Mouse (Mus musculus) adrenal gland, adult (tissue): Measurements from ENCODE around the gene Olfr559.

Experiments used
- DNase-seq, 2 experiments: peaks; one replicate each; pipeline ENCODE4 v3.0.0; 2022 to 2023; ENCODE audit warnings: low spot score in 1 of 2; ENCODE audit not compliant: inconsistent age in 2 of 2

Olfr559 gene

DNA sequence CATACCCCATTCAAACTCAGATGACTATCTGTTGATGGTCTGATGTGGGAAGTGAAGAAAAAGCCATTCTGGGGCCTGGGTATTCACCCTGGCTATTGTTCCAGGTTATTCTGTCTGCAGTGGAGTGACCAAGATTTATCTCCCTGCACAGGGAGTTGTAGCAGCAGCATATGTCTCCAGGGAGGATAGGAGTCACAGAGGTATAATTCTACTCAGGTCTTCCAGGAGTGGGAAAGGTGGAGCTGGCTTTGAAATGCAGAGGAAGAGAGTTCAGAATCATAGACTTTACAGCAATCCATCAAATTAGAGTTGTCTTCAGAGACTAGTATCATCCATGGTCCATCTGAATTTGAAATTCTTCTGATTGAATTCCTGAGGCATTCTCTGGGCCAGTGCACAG, at the start of gene Olfr559:
Gene Olfr559 (minus strand): TSS at position 101 of the 400 bp plus-strand sequence.
- no peak for DNase-seq

- no peak for DNase-seq
Measured at GRCm38 (mm10) chr7:102770921-102771320, 43.6 kb upstream of the Olfr559 start, which contains the start of gene Olfr561. Gene Olfr561 (plus strand): TSS chr7:102771221.

DNA sequence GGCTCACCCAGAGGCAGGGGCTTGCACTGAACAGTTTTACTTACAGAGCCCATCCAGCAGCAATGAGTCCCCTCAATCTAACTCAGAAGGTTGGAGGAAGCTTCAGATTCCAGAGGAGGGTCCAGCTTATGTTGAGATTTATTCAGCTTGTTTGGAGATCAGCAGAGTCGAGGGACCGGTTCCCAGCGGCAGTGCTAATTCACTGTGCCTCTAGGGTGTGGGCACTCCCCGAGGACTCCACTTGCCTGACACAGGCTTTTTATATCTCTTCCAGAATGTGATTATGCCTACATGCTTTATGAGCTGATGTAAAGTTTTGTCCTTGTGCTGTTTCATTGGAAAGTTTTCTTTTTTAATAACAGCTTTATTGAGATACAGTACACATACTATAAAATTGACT, 32.0 kb upstream of the Olfr559 start, which contains the start of the genes Olfr560 and Olfr78:
Gene Olfr560 (minus strand): TSS at position 101 of the 400 bp plus-strand sequence.
Gene Olfr78 (minus strand): TSS at position 206 of the 400 bp plus-strand sequence.
- no peak for DNase-seq

- DNase-seq, result peak in 1 of 2 experiments; percentile 47
Measured at GRCm38 (mm10) chr7:102752086-102752485, 24.8 kb upstream of the Olfr559 start.

- no peak for DNase-seq
Measured at GRCm38 (mm10) chr7:102737705-102738104, 10.4 kb upstream of the Olfr559 start.

GRCm38 (mm10) chr7:102733793-102734192, 6.5 kb upstream of the Olfr559 start:
- DNase-seq, result no peak

GRCm38 (mm10) chr7:102718970-102719369, 8.3 kb downstream of the Olfr559 start, which contains the start of gene Olfr33:
Gene Olfr33 (minus strand): TSS chr7:102719070.
- DNase-seq, result peak in 1 of 2 experiments; percentile 10

GRCm38 (mm10) chr7:102701915-102702314, 25.4 kb downstream of the Olfr559 start, which contains the start of gene Olfr558:
Gene Olfr558 (plus strand): TSS chr7:102702215.
- no peak for DNase-seq

DNA sequence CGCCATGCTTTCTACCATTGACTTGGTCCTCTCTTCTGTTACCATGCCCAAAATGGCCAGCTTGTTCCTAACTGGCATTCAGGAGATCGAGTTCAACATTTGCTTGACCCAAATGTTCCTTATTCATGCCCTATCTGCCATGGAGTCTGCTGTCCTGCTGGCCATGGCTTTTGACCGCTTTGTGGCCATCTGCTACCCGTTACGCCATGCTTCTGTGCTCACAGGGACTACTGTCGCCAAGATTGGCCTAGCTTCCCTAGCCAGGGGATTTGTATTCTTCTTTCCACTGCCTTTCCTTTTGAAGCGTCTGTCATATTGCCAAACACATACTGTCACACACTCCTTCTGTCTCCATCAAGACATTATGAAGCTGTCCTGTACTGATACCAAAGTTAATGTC, 28.8 kb downstream of the Olfr559 start:
- no peak for DNase-seq

GRCm38 (mm10) chr7:102695358-102696125, 31.7 kb downstream of the Olfr559 start, which contains the start of gene Olfr557:
Gene Olfr557 (plus strand): TSS chr7:102695910.
- DNase-seq, result peak; percentile 21 to 79

GRCm38 (mm10) chr7:102686944-102687501, 40.3 kb downstream of the Olfr559 start, which contains the start of gene Trim68:
Gene Trim68 (minus strand): TSS chr7:102687327.
- peak; percentile 92 to 97 for DNase-seq

- DNase-seq, result peak in 1 of 2 experiments; percentile 21
Measured at GRCm38 (mm10) chr7:102681916-102682315, 45.4 kb downstream of the Olfr559 start.

DNA sequence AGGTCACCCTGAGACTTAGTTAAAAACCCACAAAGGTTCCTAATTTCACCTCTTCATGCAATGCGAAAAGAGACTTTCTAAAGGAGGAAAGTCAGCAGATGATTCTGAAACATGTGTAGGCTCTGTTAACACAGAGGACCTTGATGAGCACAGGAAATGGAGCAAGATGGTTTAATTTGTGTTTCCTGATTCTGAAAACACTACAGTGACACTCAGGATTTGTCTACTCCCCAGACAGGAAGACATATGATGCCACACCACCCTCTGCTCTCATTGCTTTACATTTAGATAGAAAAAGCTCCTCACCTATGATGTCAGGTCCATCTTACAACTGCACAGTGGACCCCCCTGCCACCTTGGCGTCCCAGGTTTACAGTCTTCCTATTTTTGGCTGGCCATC, 51.1 kb downstream of the Olfr559 start:
- DNase-seq, result no peak
